Mouse (Mus musculus) naive thymus-derived CD4-positive, alpha-beta T cell, adult 2 months (primary cell): ENCODE measurements around the gene Ankfy1.
A peak's percentile ranks its signal among the peaks of the same experiment; 100 is the strongest.
"Not testable (repeated sequence)": the region's sequence is repeated elsewhere in the genome, so short reads cannot be mapped to it uniquely, and the experiment has no call there.

Source experiments
- DNase-seq: peaks from one replicate; pipeline ENCODE4 v3.0.0-alpha.2; 2011; ENCODE audit warnings: low read depth

Gene Ankfy1

GRCm38 (mm10) chr11:72689551-72690510 is at the start of gene Ankfy1:
Gene Ankfy1 (plus strand): TSS chr11:72690006.
- peak; percentile 98 for DNase-seq

- DNase-seq, result no peak
Observed at GRCm38 (mm10) chr11:72642730-72643129, 47.1 kb upstream of the Ankfy1 start.

GRCm38 (mm10) chr11:72645386-72645785 is 44.4 kb upstream of the Ankfy1 start:
- DNase-seq, result no peak

GRCm38 (mm10) chr11:72650347-72650746 is 39.5 kb upstream of the Ankfy1 start:
- no peak for DNase-seq

- peak; percentile 19 for DNase-seq
Observed at GRCm38 (mm10) chr11:72659918-72660317, 29.9 kb upstream of the Ankfy1 start.

GRCm38 (mm10) chr11:72660359-72660758 is 29.4 kb upstream of the Ankfy1 start:
- no peak for DNase-seq

GRCm38 (mm10) chr11:72664641-72665040 is 25.2 kb upstream of the Ankfy1 start:
- DNase-seq, result no peak

GRCm38 (mm10) chr11:72670634-72671033 is 19.2 kb upstream of the Ankfy1 start:
- DNase-seq, result no peak

- no peak for DNase-seq
Observed at GRCm38 (mm10) chr11:72671294-72671988, 18.4 kb upstream of the Ankfy1 start.

- no peak for DNase-seq
Observed at GRCm38 (mm10) chr11:72672438-72672837, 17.4 kb upstream of the Ankfy1 start.

- no peak for DNase-seq
Observed at GRCm38 (mm10) chr11:72675280-72675679, 14.5 kb upstream of the Ankfy1 start.

- no peak for DNase-seq
Observed at GRCm38 (mm10) chr11:72680726-72681125, 9.1 kb upstream of the Ankfy1 start.

- no peak for DNase-seq
Observed at GRCm38 (mm10) chr11:72683402-72683801, 6.4 kb upstream of the Ankfy1 start.

- no peak for DNase-seq
Observed at GRCm38 (mm10) chr11:72686697-72687096, 3.1 kb upstream of the Ankfy1 start.

GRCm38 (mm10) chr11:72688242-72688641 is 1.6 kb upstream of the Ankfy1 start:
- no peak for DNase-seq

GRCm38 (mm10) chr11:72689115-72689514 is 691 bp upstream of the Ankfy1 start:
- peak; percentile 7 for DNase-seq

GRCm38 (mm10) chr11:72692353-72692752 is 2.5 kb downstream of the Ankfy1 start:
- DNase-seq, result no peak

GRCm38 (mm10) chr11:72695025-72695424 is 5.2 kb downstream of the Ankfy1 start:
- DNase-seq, result no peak

- DNase-seq, result no peak
Observed at GRCm38 (mm10) chr11:72696368-72696971, 6.7 kb downstream of the Ankfy1 start.

GRCm38 (mm10) chr11:72697323-72697722 is 7.5 kb downstream of the Ankfy1 start:
- no peak for DNase-seq

- not testable (repeated sequence) for DNase-seq
Observed at GRCm38 (mm10) chr11:72705111-72705510, 15.3 kb downstream of the Ankfy1 start.

- DNase-seq, result no peak
Observed at GRCm38 (mm10) chr11:72712721-72713120, 22.9 kb downstream of the Ankfy1 start.

- DNase-seq, result no peak
Observed at GRCm38 (mm10) chr11:72718161-72718560, 28.4 kb downstream of the Ankfy1 start.
